Mouse (Mus musculus) stomach, postnatal 0 days (tissue): ENCODE measurements around the gene Med19. TPM values are rescaled to one million over a fixed set of nuclear protein-coding genes. Genes with fewer than 3 reads are reported as not detected.

Experiments
- ATAC-seq: fragments of 200-750 bp; cut with Nextera tagmentation; 2 replicates; pipeline ENCODE4 v1.8.0; 2017; ENCODE audit not compliant: low FRiP score, low TSS enrichment
- DNase-seq: peaks from one replicate; pipeline ENCODE4 v3.0.0-alpha.2; 2016; ENCODE audit warnings: low spot score
- H3K27ac ChIP-seq: fragments of 300-500 bp; sonication (generic); replicated peaks from 2 replicates; pipeline ENCODE4 v1.5.1; 2014; ENCODE audit warnings: mild to moderate bottlenecking, control low read depth
- H3K27me3 ChIP-seq: fragments of 300-500 bp; sonication (generic); 2 replicates; pipeline ENCODE4 v1.6.1; 2014; ENCODE audit warnings: low read length; ENCODE audit not compliant: control insufficient read depth, insufficient read depth
- H3K36me3 ChIP-seq: fragments of 300-500 bp; sonication (generic); 2 replicates; pipeline ENCODE4 v1.6.1; 2014; ENCODE audit warnings: low read length, mixed read lengths; ENCODE audit not compliant: control insufficient read depth, insufficient read depth
- H3K4me1 ChIP-seq: fragments of 300-500 bp; sonication (generic); replicated peaks from 2 replicates; pipeline ENCODE4 v1.6.1; 2014; ENCODE audit warnings: antibody characterized with exemption; ENCODE audit not compliant: control insufficient read depth, insufficient read depth
- H3K4me2 ChIP-seq: fragments of 300-500 bp; sonication (generic); replicated peaks from 2 replicates; pipeline ENCODE4 v1.6.1; 2014; ENCODE audit warnings: low read depth, mild to moderate bottlenecking, control low read depth, moderate library complexity
- H3K4me3 ChIP-seq: fragments of 300-500 bp; sonication (generic); 2 replicates; pipeline ENCODE4 v1.5.1; 2014; ENCODE audit warnings: low read depth, low read length, control low read depth
- H3K9ac ChIP-seq: fragments of 300-500 bp; sonication (generic); 2 replicates; pipeline ENCODE4 v1.6.1; 2014; ENCODE audit warnings: mild to moderate bottlenecking, low read length, control low read depth, mixed read lengths
- H3K9me3 ChIP-seq: fragments of 300-500 bp; sonication (generic); 2 replicates; pipeline ENCODE4 v1.6.1; 2016; ENCODE audit warnings: low read length; ENCODE audit not compliant: control insufficient read depth
- CTCF ChIP-seq: IDR thresholded peaks from 2 replicates; pipeline ENCODE4 v1.5.1; 2016; ENCODE audit warnings: antibody characterized with exemption, low read depth, mild to moderate bottlenecking, moderate library complexity
- EP300 ChIP-seq: optimal IDR thresholded peaks from 2 replicates; pipeline ENCODE3; 2016; ENCODE audit warnings: antibody characterized with exemption
- WGBS: fragments of 180-500 bp; shearing (Covaris S2); extraction: QIAGEN DNeasy Blood & Tissue Kit; methylation state at CpG from one replicate; pipeline ENCODE4 v1.1.7; 2014; 5-methylcytosine and 5-hydroxymethylcytosine counted together
- polyA plus RNA-seq: library from polyadenylated mRNA; unstranded; fragments of >200 nt; fragmentation: Nextera tagmentation; extraction: Ambion mirVana; gene quantifications from 2 replicates; pipeline ENCODE4 v1.2.1, GENCODE M21; 2015

The Med19 gene
- polyA plus RNA-seq, 1 experiment from 2014 or later = 18.2 TPM

- H3K36me3 ChIP-seq = peaks cover 3% of the 10 kb centered on the region; the same call in 1 of the 2 replicates
- H3K9ac ChIP-seq = no peak overlapping the region
- no peaks in the 10 kb centered on the region for H3K9me3 ChIP-seq
- no peak for DNase-seq
- WGBS = 68% methylated on average over 1 of the region's 1 CpGs
- no peak for TF ChIP-seq CTCF
- no peak for TF ChIP-seq EP300
- no peak overlapping the region for H3K27ac ChIP-seq
- H3K4me1 ChIP-seq = no peaks in the 10 kb centered on the region
- H3K4me2 ChIP-seq = no peak overlapping the region
- no peaks in the 10 kb centered on the region for H3K27me3 ChIP-seq
- no peak for ATAC-seq
- H3K4me3 ChIP-seq = no peak overlapping the region
Observed at GRCm38 (mm10) chr2:84707523-84707922, 29.3 kb downstream of the Med19 start.

GRCm38 (mm10) chr2:84711898-84712297 lies 33.7 kb downstream of the Med19 start:
- Histone ChIP-seq H3K4me3 (no peak overlapping the region), H3K4me2 (no peak overlapping the region), H3K27ac (no peak overlapping the region), H3K9ac (no peak overlapping the region), H3K36me3 (peaks cover 3% of the 10 kb centered on the region; the same call in 1 of the 2 replicates), H3K9me3 (no peaks in the 10 kb centered on the region), H3K27me3 (no peaks in the 10 kb centered on the region), H3K4me1 (no peaks in the 10 kb centered on the region)
- TF ChIP-seq EP300 = no peak
- no peak for TF ChIP-seq CTCF
- DNase-seq = no peak
- 85% methylated on average over 2 of the region's 2 CpGs for WGBS
- no peak for ATAC-seq

GRCm38 (mm10) chr2:84714422-84714810 lies 36.2 kb downstream of the Med19 start:
- Histone ChIP-seq H3K27me3 (no peaks in the 10 kb centered on the region), H3K27ac (peak overlapping the region; percentile 97), H3K9ac (peak overlapping the region; percentile 93), H3K4me2 (peak overlapping the region; percentile 72), H3K36me3 (peaks cover 3% of the 10 kb centered on the region; the same call in 1 of the 2 replicates), H3K4me3 (peak overlapping the region; percentile 93), H3K4me1 (no peaks in the 10 kb centered on the region), H3K9me3 (no peaks in the 10 kb centered on the region)
- no peak for ATAC-seq
- no peak for DNase-seq
- TF ChIP-seq CTCF = no peak
- no peak for TF ChIP-seq EP300
- WGBS = 2% methylated on average over 19 of the region's 26 CpGs

GRCm38 (mm10) chr2:84714811-84715561 lies 36.8 kb downstream of the Med19 start, which contains the start of gene Zdhhc5:
Gene Zdhhc5, minus strand, starts transcription at chr2:84715180.
- DNase-seq = peak; percentile 99
- Histone ChIP-seq H3K4me1 (no peaks in the 10 kb centered on the region), H3K4me3 (peak within 1 kb of the TSS; percentile 93), H3K4me2 (peak within 1 kb of the TSS; percentile 79), H3K27me3 (no peaks in the 10 kb centered on the region), H3K36me3 (peaks cover 3% of the 10 kb centered on the region; the same call in 1 of the 2 replicates), H3K9me3 (no peaks in the 10 kb centered on the region), H3K9ac (peak within 1 kb of the TSS; percentile 93), H3K27ac (peak within 1 kb of the TSS; percentile 97)
- TF ChIP-seq EP300 = no peak
- no peak for TF ChIP-seq CTCF
- peak; percentile 98 for ATAC-seq
- WGBS = under 1% methylated on average over 75 of the region's 107 CpGs

- H3K9ac ChIP-seq = peak overlapping the region; percentile 69
- TF ChIP-seq EP300 (peak; percentile 93), CTCF (no peak)
Observed at GRCm38 (mm10) chr2:84715562-84716361, 37.6 kb downstream of the Med19 start.

More at GRCm38 (mm10) chr2:84715562-84716361, 37.6 kb downstream of the Med19 start:
- Histone ChIP-seq H3K9me3 (no peaks in the 10 kb centered on the region), H3K4me2 (peak overlapping the region; percentile 79), H3K36me3 (no peaks in the 10 kb centered on the region; the same call in 1 of the 2 replicates), H3K4me1 (no peaks in the 10 kb centered on the region), H3K27ac (peak overlapping the region; percentile 97), H3K27me3 (no peaks in the 10 kb centered on the region), H3K4me3 (peak overlapping the region; percentile 93)
- ATAC-seq = peak; percentile 95
- under 1% methylated on average over 33 of the region's 33 CpGs for WGBS
- DNase-seq = peak; percentile 64
